Mouse (Mus musculus) retina, postnatal 7 days (tissue): ENCODE measurements around the gene Rbck1.
"Not testable (repeated sequence)": the region's sequence is repeated elsewhere in the genome, so short reads cannot be mapped to it uniquely, and the experiment has no call there.

ENCODE experiments used
- DNase-seq: peaks from one replicate; pipeline ENCODE4 v3.0.0-alpha.2; 2012; ENCODE audit warnings: low read depth, low spot score

Gene Rbck1

GRCm38 (mm10) chr2:152332101-152332825, at the start of gene Rbck1:
Gene Rbck1 (minus strand): TSS chr2:152332653.
- DNase-seq = peak; percentile 94

GRCm38 (mm10) chr2:152376345-152376741, 43.9 kb upstream of the Rbck1 start, which contains the start of gene Nrsn2:
Gene Nrsn2 (minus strand): TSS chr2:152376638.
- no peak for DNase-seq

- no peak for DNase-seq
Observed at GRCm38 (mm10) chr2:152375652-152376344, 43.3 kb upstream of the Rbck1 start.

- no peak for DNase-seq
Observed at GRCm38 (mm10) chr2:152373547-152373946, 41.1 kb upstream of the Rbck1 start.

GRCm38 (mm10) chr2:152372661-152373060, 40.2 kb upstream of the Rbck1 start:
- no peak for DNase-seq

GRCm38 (mm10) chr2:152372104-152372503, 39.7 kb upstream of the Rbck1 start:
- no peak for DNase-seq

GRCm38 (mm10) chr2:152368532-152369140, 36.2 kb upstream of the Rbck1 start:
- DNase-seq = peak; percentile 58

- no peak for DNase-seq
Observed at GRCm38 (mm10) chr2:152367917-152368316, 35.5 kb upstream of the Rbck1 start.

GRCm38 (mm10) chr2:152363245-152364147, 31.0 kb upstream of the Rbck1 start:
- peak; percentile 78 for DNase-seq

- DNase-seq = no peak
Observed at GRCm38 (mm10) chr2:152361193-152361592, 28.7 kb upstream of the Rbck1 start.

- DNase-seq = no peak
Observed at GRCm38 (mm10) chr2:152360271-152360775, 27.9 kb upstream of the Rbck1 start.

- no peak for DNase-seq
Observed at GRCm38 (mm10) chr2:152359616-152360015, 27.2 kb upstream of the Rbck1 start.

- not testable (repeated sequence) for DNase-seq
Observed at GRCm38 (mm10) chr2:152358977-152359376, 26.5 kb upstream of the Rbck1 start.

- no peak for DNase-seq
Observed at GRCm38 (mm10) chr2:152357254-152357653, 24.8 kb upstream of the Rbck1 start.

- DNase-seq = no peak
Observed at GRCm38 (mm10) chr2:152349842-152350540, 17.5 kb upstream of the Rbck1 start.

- no peak for DNase-seq
Observed at GRCm38 (mm10) chr2:152349205-152349604, 16.8 kb upstream of the Rbck1 start.

GRCm38 (mm10) chr2:152347722-152348121, 15.3 kb upstream of the Rbck1 start:
- no peak for DNase-seq

- no peak for DNase-seq
Observed at GRCm38 (mm10) chr2:152346776-152347465, 14.5 kb upstream of the Rbck1 start.

- DNase-seq = no peak
Observed at GRCm38 (mm10) chr2:152345393-152345792, 12.9 kb upstream of the Rbck1 start.

- no peak for DNase-seq
Observed at GRCm38 (mm10) chr2:152344909-152345308, 12.5 kb upstream of the Rbck1 start.
